Mouse (Mus musculus) frontal cortex, postnatal 36 days (tissue): ENCODE data around the gene Trim37.
"Not testable (repeated sequence)": the region's sequence is repeated elsewhere in the genome, so short reads cannot be mapped to it uniquely, and the experiment has no call there.

ENCODE experiments used
- DNase-seq, 2 experiments: peaks; one replicate each; pipeline ENCODE4 v3.0.0; 2022; ENCODE audit warnings: low spot score in 2 of 2

The Trim37 gene

GRCm38 (mm10) chr11:87227056-87227455, 100.2 kb downstream of the Trim37 start:
- no peak for DNase-seq

GRCm38 (mm10) chr11:87233377-87233776, 106.5 kb downstream of the Trim37 start:
- DNase-seq: no peak

- DNase-seq: no peak
These were observed 108.0 kb downstream of the Trim37 start for GRCm38 (mm10) chr11:87234743-87235485.

GRCm38 (mm10) chr11:87235486-87235872, 108.6 kb downstream of the Trim37 start:
- DNase-seq: no peak

- DNase-seq: no peak
These were observed 112.1 kb downstream of the Trim37 start for GRCm38 (mm10) chr11:87238891-87239530.

- no peak for DNase-seq
These were observed 113.4 kb downstream of the Trim37 start for GRCm38 (mm10) chr11:87240141-87240832.

GRCm38 (mm10) chr11:87240833-87241215, 113.9 kb downstream of the Trim37 start:
- DNase-seq: no peak

GRCm38 (mm10) chr11:87241256-87241655, 114.4 kb downstream of the Trim37 start:
- DNase-seq: no peak

- no peak for DNase-seq
These were observed 118.4 kb downstream of the Trim37 start for GRCm38 (mm10) chr11:87245171-87245840.

GRCm38 (mm10) chr11:87246107-87246651, 119.3 kb downstream of the Trim37 start:
- no peak for DNase-seq

GRCm38 (mm10) chr11:87246724-87247493, 120.0 kb downstream of the Trim37 start:
- DNase-seq: peak in 1 of 2 experiments; percentile 51

- no peak for DNase-seq
These were observed 120.6 kb downstream of the Trim37 start for GRCm38 (mm10) chr11:87247494-87247866.

GRCm38 (mm10) chr11:87250132-87250531, 123.3 kb downstream of the Trim37 start:
- no peak for DNase-seq

- DNase-seq: no peak
These were observed 126.4 kb downstream of the Trim37 start for GRCm38 (mm10) chr11:87253294-87253693.

GRCm38 (mm10) chr11:87254149-87254548, 127.3 kb downstream of the Trim37 start:
- DNase-seq: no peak

- DNase-seq: no peak
These were observed 130.4 kb downstream of the Trim37 start for GRCm38 (mm10) chr11:87257282-87257681.

GRCm38 (mm10) chr11:87259792-87260191, 132.9 kb downstream of the Trim37 start:
- no peak for DNase-seq

- not testable (repeated sequence) for DNase-seq
These were observed 134.8 kb downstream of the Trim37 start for GRCm38 (mm10) chr11:87261705-87262104.

GRCm38 (mm10) chr11:87263946-87264345, 137.1 kb downstream of the Trim37 start:
- DNase-seq: no peak

GRCm38 (mm10) chr11:87266246-87266645, 139.4 kb downstream of the Trim37 start:
- no peak for DNase-seq

- DNase-seq: no peak
These were observed 141.9 kb downstream of the Trim37 start for GRCm38 (mm10) chr11:87268803-87269202.
